Mouse (Mus musculus): ENCODE results near the gene Ypel1. TPM values are rescaled to one million over a fixed set of nuclear protein-coding genes. Genes with fewer than 3 reads are reported as not detected.

Ypel1 gene
- 20.3 and 20.7 TPM in 2 replicates for polyA plus RNA-seq (2012; rRNA removed)
- polyA plus RNA-seq (2014; fragmentation: Nextera tagmentation; extraction: Ambion mirVana) = 36.9 and 42.9 TPM in 2 replicates

DNA sequence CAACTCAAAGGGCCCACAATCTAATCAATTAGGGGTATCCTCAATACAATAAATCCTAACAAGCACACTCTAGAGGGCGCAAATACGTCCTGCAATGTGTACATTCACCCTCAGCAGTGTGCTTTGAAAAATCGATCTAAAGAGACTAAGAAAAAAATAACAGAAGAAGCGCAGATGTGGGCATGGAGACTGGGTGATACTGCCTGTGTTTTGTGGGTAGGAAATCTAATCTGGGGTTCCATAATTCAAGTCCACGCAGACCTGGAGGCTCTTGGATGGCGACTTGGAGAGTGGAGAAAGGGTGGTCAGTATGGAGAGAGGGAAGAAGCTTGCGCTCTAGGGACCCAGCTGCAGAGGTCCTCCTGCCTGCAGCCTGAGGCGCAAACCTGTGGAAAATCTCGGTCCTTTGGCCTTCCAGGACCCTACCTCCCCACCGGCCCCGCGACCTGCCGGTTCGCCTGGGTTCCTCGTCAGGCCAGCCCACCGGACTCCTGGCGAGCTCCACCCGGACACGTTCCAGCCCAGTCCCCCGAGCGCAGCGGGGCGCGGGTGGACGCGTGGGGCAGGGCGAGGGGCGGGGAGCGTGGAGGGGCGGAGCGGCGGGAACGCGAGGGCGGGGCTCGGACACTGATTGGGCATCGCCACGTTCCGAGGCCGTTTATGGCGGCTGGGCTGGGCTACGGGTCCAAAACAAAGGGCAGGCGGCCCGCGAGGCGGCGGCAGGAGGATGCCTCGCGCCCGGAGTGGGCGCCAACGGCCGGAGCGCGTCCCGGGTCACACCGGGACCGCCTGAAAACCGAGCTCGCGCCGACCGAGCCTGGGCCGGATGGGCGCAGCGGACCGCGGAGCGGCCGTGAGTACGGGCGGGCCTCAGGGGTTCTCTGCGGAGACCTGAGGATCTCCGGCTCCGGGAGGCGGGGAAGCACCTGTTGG is at the start of gene Ypel1:
TSS of gene Ypel1 (plus strand) at position 186 of the 933 bp plus-strand sequence.
- H3K27me3 ChIP-seq (ENCODE audit: control insufficient read depth, insufficient read depth, low read length) = no peaks in the 10 kb centered on the region
- H3K4me2 ChIP-seq (replicated peaks; ENCODE audit: low read depth, low read length, severe bottlenecking) = peak within 1 kb of the TSS; percentile 73
- WGBS = under 1% methylated on average over 68 of the region's 76 CpGs
- peaks cover 4% of the 10 kb centered on the region for H3K4me1 ChIP-seq (ENCODE audit: control insufficient read depth, insufficient read depth, low read length)
- H3K4me3 ChIP-seq (replicated peaks; ENCODE audit: low read length) = peak within 1 kb of the TSS; percentile 78
- H3K36me3 ChIP-seq (ENCODE audit: control insufficient read depth, insufficient read depth, low read length) = 0 out of 2 replicates have a peak, but pooled peaks cover 2% of the 10 kb centered on the region
- ATAC-seq (ENCODE audit: low FRiP score, low read depth) (peak; percentile 95), DNase-seq (ENCODE audit: low spot score) (peak; percentile 78)
- peak within 1 kb of the TSS; percentile 79 for H3K27ac ChIP-seq (replicated peaks; ENCODE audit: low read depth, low read length)
- H3K9ac ChIP-seq (ENCODE audit: low read depth, low read length, severe bottlenecking) = peak within 1 kb of the TSS; percentile 87
- H3K9me3 ChIP-seq (ENCODE audit: control insufficient read depth, low read length) = no peaks in the 10 kb centered on the region
- peak; percentile 75; the same call in 1 of the 2 replicates for TF ChIP-seq POLR2A (IDR thresholded peaks at IDR 0.05; ENCODE audit: borderline replicate concordance, extremely low read depth, insufficient read depth, insufficient read length)

DNA sequence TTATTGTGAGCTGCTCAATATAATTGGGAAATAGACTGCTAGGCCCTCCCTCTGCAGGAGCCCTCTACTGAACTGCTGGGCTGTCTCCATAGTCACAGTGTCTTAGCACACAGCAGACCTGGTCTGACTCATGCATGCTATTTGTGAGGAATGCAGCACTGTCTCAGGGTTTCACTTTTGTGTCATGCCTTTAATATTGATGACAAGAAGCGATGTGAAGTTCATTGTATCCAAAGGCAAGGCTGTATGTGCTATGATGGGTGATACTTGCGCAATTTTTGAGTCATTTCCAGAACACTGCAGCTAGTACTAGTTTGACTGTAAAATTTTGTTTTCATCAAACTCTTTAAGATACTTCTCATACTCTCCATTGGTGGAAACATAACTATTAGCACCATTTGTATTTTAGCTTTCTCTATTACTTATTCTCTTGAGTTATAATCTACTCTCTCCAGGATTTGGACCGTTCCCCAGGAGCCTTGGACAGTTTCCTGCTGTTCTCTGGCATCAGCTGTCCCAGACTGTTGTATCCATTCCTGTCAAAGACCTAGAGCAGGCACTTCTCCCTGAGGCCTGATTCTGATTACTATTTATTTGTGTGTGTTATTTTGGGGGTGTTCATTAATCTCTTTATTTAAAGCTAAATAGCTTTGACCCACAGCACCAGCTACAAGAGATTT is 44.9 kb upstream of the Ypel1 start:
- 91% methylated on average over 3 of the region's 3 CpGs for WGBS
- no peak overlapping the region for H3K27ac ChIP-seq (replicated peaks; ENCODE audit: low read depth, low read length)
- no peaks in the 10 kb centered on the region for H3K27me3 ChIP-seq (ENCODE audit: control insufficient read depth, insufficient read depth, low read length)
- H3K36me3 ChIP-seq (ENCODE audit: control insufficient read depth, insufficient read depth, low read length) = peaks cover 70% of the 10 kb centered on the region
- no peaks in the 10 kb centered on the region for H3K4me1 ChIP-seq (ENCODE audit: control insufficient read depth, insufficient read depth, low read length)
- no peak overlapping the region for H3K4me2 ChIP-seq (replicated peaks; ENCODE audit: low read depth, low read length, severe bottlenecking)
- H3K9ac ChIP-seq (ENCODE audit: low read depth, low read length, severe bottlenecking) = no peak overlapping the region
- TF ChIP-seq POLR2A (IDR thresholded peaks at IDR 0.05; ENCODE audit: borderline replicate concordance, extremely low read depth, insufficient read depth, insufficient read length) = no peak
- DNase-seq (ENCODE audit: low spot score) (no peak), ATAC-seq (ENCODE audit: low FRiP score, low read depth) (no peak)
- H3K9me3 ChIP-seq (ENCODE audit: control insufficient read depth, low read length) = no peaks in the 10 kb centered on the region
- H3K4me3 ChIP-seq (replicated peaks; ENCODE audit: low read length) = no peak overlapping the region

DNA sequence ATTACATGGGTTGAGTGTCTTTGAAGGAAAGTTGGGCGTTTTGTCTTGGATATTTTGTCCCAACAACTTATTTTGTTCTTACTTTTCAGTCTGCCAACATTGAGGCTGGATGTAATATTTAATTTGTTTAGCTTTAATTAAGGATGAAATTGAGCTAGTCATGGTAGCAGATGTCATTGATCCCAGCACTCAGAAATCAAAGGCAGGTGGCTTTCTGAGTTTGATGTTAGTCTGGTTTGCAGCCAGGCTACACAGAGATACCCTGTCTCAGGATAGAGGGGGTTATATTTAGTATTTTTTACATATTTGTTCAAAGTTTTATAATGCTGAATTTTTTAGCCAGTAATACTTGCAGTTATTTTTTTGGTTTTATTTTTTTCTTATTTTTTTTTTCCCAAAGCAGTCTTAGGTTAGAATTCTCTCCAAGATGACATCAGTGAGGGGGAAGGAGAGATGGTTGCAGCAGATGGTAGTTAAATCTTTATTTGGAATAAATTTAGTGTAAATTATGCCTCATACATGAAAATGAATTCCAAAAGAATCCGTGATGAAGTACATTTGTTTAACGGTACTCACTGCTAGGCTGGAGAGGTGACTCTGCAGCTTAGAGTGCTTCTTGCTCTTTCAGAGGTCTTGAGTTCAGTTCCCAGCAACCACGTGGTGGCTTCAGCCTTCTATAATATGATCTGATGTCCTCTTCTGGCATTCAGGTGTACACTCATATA is 39.4 kb upstream of the Ypel1 start:
- no peak for TF ChIP-seq POLR2A (IDR thresholded peaks at IDR 0.05; ENCODE audit: borderline replicate concordance, extremely low read depth, insufficient read depth, insufficient read length)
- Histone ChIP-seq H3K36me3 (ENCODE audit: control insufficient read depth, insufficient read depth, low read length) (peaks cover 61% of the 10 kb centered on the region), H3K27ac (replicated peaks; ENCODE audit: low read depth, low read length) (no peak overlapping the region), H3K4me2 (replicated peaks; ENCODE audit: low read depth, low read length, severe bottlenecking) (no peak overlapping the region), H3K9ac (ENCODE audit: low read depth, low read length, severe bottlenecking) (no peak overlapping the region), H3K4me3 (replicated peaks; ENCODE audit: low read length) (no peak overlapping the region), H3K4me1 (ENCODE audit: control insufficient read depth, insufficient read depth, low read length) (no peaks in the 10 kb centered on the region), H3K9me3 (ENCODE audit: control insufficient read depth, low read length) (no peaks in the 10 kb centered on the region), H3K27me3 (ENCODE audit: control insufficient read depth, insufficient read depth, low read length) (no peaks in the 10 kb centered on the region)
- DNase-seq (ENCODE audit: low spot score) (no peak), ATAC-seq (ENCODE audit: low FRiP score, low read depth) (no peak)
- WGBS = 84% methylated on average over 4 of the region's 4 CpGs

DNA sequence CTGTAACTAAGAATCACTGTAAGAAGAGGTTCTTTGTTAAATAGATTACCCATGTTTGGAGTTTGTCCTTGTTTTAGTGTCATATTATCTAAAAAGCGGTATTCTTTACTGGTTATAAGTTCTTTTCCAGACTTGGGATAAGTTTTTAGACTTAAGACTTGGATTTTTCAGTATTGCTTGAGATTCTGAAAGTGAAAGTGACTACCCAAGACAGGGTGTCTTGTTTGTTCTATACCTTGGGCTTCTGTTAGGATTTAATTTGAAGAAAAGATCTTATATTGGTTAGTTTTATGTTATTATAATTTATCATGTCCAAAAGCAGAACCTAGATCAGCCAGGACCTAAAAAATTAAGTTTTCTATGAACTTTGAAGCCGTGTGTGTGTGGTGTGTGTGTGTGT is 35.7 kb upstream of the Ypel1 start:
- no peaks in the 10 kb centered on the region for H3K9me3 ChIP-seq (ENCODE audit: control insufficient read depth, low read length)
- no peak for ATAC-seq (ENCODE audit: low FRiP score, low read depth)
- H3K36me3 ChIP-seq (ENCODE audit: control insufficient read depth, insufficient read depth, low read length) = peaks cover 70% of the 10 kb centered on the region
- 92% methylated on average over 2 of the region's 2 CpGs for WGBS
- no peak overlapping the region for H3K4me2 ChIP-seq (replicated peaks; ENCODE audit: low read depth, low read length, severe bottlenecking)
- no peak for TF ChIP-seq POLR2A (IDR thresholded peaks at IDR 0.05; ENCODE audit: borderline replicate concordance, extremely low read depth, insufficient read depth, insufficient read length)
- H3K9ac ChIP-seq (ENCODE audit: low read depth, low read length, severe bottlenecking) = no peak overlapping the region
- H3K27ac ChIP-seq (replicated peaks; ENCODE audit: low read depth, low read length) = no peak overlapping the region
- H3K4me1 ChIP-seq (ENCODE audit: control insufficient read depth, insufficient read depth, low read length) = no peaks in the 10 kb centered on the region
- DNase-seq (ENCODE audit: low spot score) = no peak
- no peak overlapping the region for H3K4me3 ChIP-seq (replicated peaks; ENCODE audit: low read length)
- no peaks in the 10 kb centered on the region for H3K27me3 ChIP-seq (ENCODE audit: control insufficient read depth, insufficient read depth, low read length)

DNA sequence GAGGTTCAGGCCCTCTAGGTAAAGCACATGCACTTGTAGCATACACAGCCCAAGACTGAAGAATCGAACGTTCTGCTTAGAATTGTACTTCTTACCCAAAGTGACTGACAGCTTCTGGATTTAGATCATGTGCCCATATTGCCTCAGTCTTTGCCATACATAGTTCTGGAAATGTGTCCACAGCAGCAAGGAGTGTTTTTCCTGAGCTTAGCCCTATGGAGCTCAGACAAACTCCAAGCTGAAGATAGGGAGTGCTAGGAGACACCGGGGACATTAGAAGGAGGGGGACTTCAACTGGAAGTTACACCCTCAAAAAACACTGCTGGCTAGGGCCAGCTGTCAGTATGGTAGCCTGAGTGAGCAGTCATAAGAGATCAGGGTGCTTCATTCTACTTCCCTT is 28.8 kb upstream of the Ypel1 start:
- H3K27me3 ChIP-seq (ENCODE audit: control insufficient read depth, insufficient read depth, low read length) = no peaks in the 10 kb centered on the region
- no peak overlapping the region for H3K4me3 ChIP-seq (replicated peaks; ENCODE audit: low read length)
- no peaks in the 10 kb centered on the region for H3K9me3 ChIP-seq (ENCODE audit: control insufficient read depth, low read length)
- H3K9ac ChIP-seq (ENCODE audit: low read depth, low read length, severe bottlenecking) = no peak overlapping the region
- peaks cover 91% of the 10 kb centered on the region for H3K36me3 ChIP-seq (ENCODE audit: control insufficient read depth, insufficient read depth, low read length)
- no peak for ATAC-seq (ENCODE audit: low FRiP score, low read depth)
- 100% methylated on average over 3 of the region's 3 CpGs for WGBS
- no peak overlapping the region for H3K27ac ChIP-seq (replicated peaks; ENCODE audit: low read depth, low read length)
- TF ChIP-seq POLR2A (IDR thresholded peaks at IDR 0.05; ENCODE audit: borderline replicate concordance, extremely low read depth, insufficient read depth, insufficient read length) = no peak
- H3K4me1 ChIP-seq (ENCODE audit: control insufficient read depth, insufficient read depth, low read length) = no peaks in the 10 kb centered on the region
- no peak overlapping the region for H3K4me2 ChIP-seq (replicated peaks; ENCODE audit: low read depth, low read length, severe bottlenecking)
- no peak for DNase-seq (ENCODE audit: low spot score)

Data from limb, embryonic 14.5 days (tissue).